Mouse (Mus musculus): Measurements from ENCODE around the gene Ap4e1. TPM values are rescaled to one million over a fixed set of nuclear protein-coding genes. Genes with fewer than 3 reads are reported as not detected.

Ap4e1 gene
- 10.1 and 12.3 TPM in 2 replicates for polyA plus RNA-seq (2014; fragmentation: Nextera tagmentation; extraction: Ambion mirVana)

DNA sequence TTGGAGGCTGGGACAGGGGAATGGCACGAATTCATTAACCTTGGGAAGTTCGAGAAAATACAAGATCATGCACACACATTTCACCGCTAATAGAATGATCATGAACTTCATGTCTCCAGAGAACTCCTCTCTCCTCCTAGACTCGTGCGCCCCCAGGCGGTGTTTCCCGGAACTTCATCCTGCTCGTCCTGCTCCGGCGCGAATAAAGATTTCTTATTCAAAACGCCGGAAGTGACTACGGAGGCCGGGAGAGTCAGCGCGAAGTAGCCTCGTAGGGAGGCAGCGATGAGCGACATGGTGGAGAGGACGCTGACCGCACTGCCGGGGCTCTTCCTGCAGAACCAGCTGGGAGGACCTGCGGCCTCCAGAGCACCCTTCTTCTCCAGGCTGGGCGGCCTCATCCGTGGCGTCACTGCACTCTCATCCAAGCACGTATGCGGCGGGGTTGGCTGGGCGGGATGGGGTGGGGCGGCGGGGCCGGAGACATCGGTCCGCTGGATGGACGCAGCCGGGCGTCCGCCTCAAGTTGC is at the start of gene Ap4e1:
Ap4e1 (plus strand) TSS at position 249 of the 530 bp plus-strand sequence.
- under 1% methylated on average over 40 of the region's 40 CpGs for WGBS
- H3K9ac ChIP-seq (ENCODE audit: low read length) = peak within 1 kb of the TSS; percentile 82
- H3K36me3 ChIP-seq (ENCODE audit: control insufficient read depth, insufficient read depth, low read length) = peaks cover 19% of the 10 kb centered on the region
- H3K4me1 ChIP-seq (replicated peaks; ENCODE audit: control insufficient read depth, insufficient read depth, low read length) = peaks cover 6% of the 10 kb centered on the region; the same call in 1 of the 2 replicates
- peak within 1 kb of the TSS; percentile 96 for H3K4me3 ChIP-seq (ENCODE audit: low read depth, low read length)
- H3K27ac ChIP-seq (ENCODE audit: low read depth) = peak within 1 kb of the TSS; percentile 59; the same call in 1 of the 2 replicates
- ATAC-seq (replicated peaks; ENCODE audit: low FRiP score, low TSS enrichment, low read depth) (peak; percentile 90), DNase-seq (ENCODE audit: low spot score) (peak; percentile 100)
- no peaks in the 10 kb centered on the region for H3K9me3 ChIP-seq (ENCODE audit: control insufficient read depth, low read length)
- peak within 1 kb of the TSS; percentile 68 for H3K4me2 ChIP-seq (ENCODE audit: low read length)
- H3K27me3 ChIP-seq (replicated peaks; ENCODE audit: control insufficient read depth, insufficient read depth, low read length) = no peaks in the 10 kb centered on the region

DNA sequence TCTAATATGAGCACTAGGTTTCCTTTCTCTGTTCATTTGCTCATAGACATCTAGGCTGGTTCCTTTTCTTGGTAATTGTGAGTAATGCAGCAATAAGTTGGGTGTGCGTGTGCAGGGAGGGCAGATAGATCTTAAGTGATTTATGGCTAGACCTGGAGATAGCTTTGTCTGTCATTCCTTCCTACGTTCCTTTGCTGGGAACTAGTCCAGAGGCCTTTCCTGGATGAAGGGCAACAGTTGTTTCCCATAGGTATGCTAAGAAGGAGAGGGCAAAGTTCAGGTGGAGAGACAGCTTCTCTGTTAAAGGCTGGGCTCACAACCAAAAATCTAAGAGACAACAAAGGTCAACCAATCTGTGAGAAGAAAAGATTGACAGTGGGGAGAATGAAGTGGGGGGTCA is 46.8 kb upstream of the Ap4e1 start:
- H3K27me3 ChIP-seq (replicated peaks; ENCODE audit: control insufficient read depth, insufficient read depth, low read length) = no peaks in the 10 kb centered on the region
- ATAC-seq (replicated peaks; ENCODE audit: low FRiP score, low TSS enrichment, low read depth) = no peak

DNA sequence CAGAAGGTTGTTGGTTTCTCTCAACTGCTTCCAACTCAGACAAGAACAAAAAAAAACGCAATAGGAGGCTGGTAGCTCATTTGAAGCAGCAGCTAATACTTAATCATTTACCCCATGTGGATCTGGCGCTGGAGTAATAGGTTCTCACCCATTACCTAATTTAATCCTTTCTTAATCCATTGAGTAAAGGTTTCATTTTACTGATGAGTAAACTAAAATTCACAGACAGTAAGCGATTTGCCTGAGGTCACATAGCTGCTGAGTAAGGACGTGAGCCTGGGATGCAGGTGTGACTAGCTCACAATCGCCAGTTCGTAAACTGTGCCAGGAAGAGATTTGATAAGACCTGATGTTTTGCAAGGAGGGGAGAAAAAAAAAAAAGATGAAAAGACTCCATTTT is 31.1 kb upstream of the Ap4e1 start:
- H3K9me3 ChIP-seq (ENCODE audit: control insufficient read depth, low read length) = no peaks in the 10 kb centered on the region
- DNase-seq (ENCODE audit: low spot score) (no peak), ATAC-seq (replicated peaks; ENCODE audit: low FRiP score, low TSS enrichment, low read depth) (no peak)
- H3K9ac ChIP-seq (ENCODE audit: low read length) = no peak overlapping the region
- no peak overlapping the region for H3K27ac ChIP-seq (ENCODE audit: low read depth)
- no peaks in the 10 kb centered on the region for H3K36me3 ChIP-seq (ENCODE audit: control insufficient read depth, insufficient read depth, low read length)
- H3K4me1 ChIP-seq (replicated peaks; ENCODE audit: control insufficient read depth, insufficient read depth, low read length) = no peaks in the 10 kb centered on the region
- no peak overlapping the region for H3K4me3 ChIP-seq (ENCODE audit: low read depth, low read length)
- H3K27me3 ChIP-seq (replicated peaks; ENCODE audit: control insufficient read depth, insufficient read depth, low read length) = no peaks in the 10 kb centered on the region
- no peak overlapping the region for H3K4me2 ChIP-seq (ENCODE audit: low read length)
- 66% methylated on average over 6 of the region's 6 CpGs for WGBS

More for the DNA sequence above, 46.8 kb upstream of the Ap4e1 start:
- Histone ChIP-seq H3K9ac (ENCODE audit: low read length) (no peak overlapping the region), H3K27ac (ENCODE audit: low read depth) (no peak overlapping the region), H3K36me3 (ENCODE audit: control insufficient read depth, insufficient read depth, low read length) (no peaks in the 10 kb centered on the region), H3K4me3 (ENCODE audit: low read depth, low read length) (no peak overlapping the region), H3K9me3 (ENCODE audit: control insufficient read depth, low read length) (no peaks in the 10 kb centered on the region), H3K4me2 (ENCODE audit: low read length) (no peak overlapping the region), H3K4me1 (replicated peaks; ENCODE audit: control insufficient read depth, insufficient read depth, low read length) (no peaks in the 10 kb centered on the region)
- no peak for DNase-seq (ENCODE audit: low spot score)
- WGBS = 45% methylated on average over 2 of the region's 2 CpGs

DNA sequence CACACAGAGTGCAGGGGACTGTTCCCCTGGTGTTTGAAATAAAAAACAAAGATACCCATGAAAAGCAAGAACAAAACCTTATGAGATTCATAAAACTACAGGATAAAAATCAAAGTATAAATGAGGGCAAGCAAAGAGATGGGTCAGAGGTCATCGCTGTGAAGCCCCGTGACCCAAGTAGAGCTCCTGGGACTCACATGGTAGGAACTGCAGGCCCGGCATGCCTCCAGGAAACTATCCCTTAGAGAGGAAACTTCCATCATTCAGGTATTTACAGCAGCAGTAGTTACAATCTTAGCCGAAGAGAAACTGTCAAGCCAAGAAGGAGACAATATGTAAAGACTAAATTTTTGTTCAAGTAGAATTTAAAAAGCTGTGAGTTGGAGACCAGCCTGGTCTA is 25.3 kb upstream of the Ap4e1 start:
- DNase-seq (ENCODE audit: low spot score) (no peak), ATAC-seq (replicated peaks; ENCODE audit: low FRiP score, low TSS enrichment, low read depth) (no peak)
- Histone ChIP-seq H3K27ac (ENCODE audit: low read depth) (no peak overlapping the region), H3K9ac (ENCODE audit: low read length) (no peak overlapping the region), H3K4me1 (replicated peaks; ENCODE audit: control insufficient read depth, insufficient read depth, low read length) (no peaks in the 10 kb centered on the region), H3K4me2 (ENCODE audit: low read length) (no peak overlapping the region), H3K9me3 (ENCODE audit: control insufficient read depth, low read length) (no peaks in the 10 kb centered on the region), H3K36me3 (ENCODE audit: control insufficient read depth, insufficient read depth, low read length) (no peaks in the 10 kb centered on the region), H3K4me3 (ENCODE audit: low read depth, low read length) (no peak overlapping the region), H3K27me3 (replicated peaks; ENCODE audit: control insufficient read depth, insufficient read depth, low read length) (no peaks in the 10 kb centered on the region)
- 67% methylated on average over 4 of the region's 4 CpGs for WGBS

DNA sequence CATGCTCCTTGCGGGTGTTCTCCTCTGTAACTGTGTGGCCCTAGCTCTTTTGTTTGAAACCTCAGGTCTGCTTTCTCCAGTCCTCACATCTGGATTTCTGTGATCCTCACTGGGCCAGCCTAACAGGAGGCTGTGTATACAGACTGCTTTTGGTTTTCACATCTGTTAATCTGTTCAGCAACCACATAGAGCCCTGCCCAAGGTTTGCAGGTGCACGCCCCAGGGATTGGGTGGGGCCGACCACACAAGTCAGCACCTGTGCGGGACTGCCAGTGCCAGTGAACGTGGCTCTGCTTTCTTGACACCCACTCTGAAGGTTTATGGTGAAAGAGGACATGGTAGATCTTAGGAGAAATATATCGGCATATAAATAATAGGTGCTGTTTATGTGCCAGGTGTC is 18.6 kb upstream of the Ap4e1 start:
- ATAC-seq (replicated peaks; ENCODE audit: low FRiP score, low TSS enrichment, low read depth) (no peak), DNase-seq (ENCODE audit: low spot score) (peak; percentile 44)
- Histone ChIP-seq H3K4me3 (ENCODE audit: low read depth, low read length) (no peak overlapping the region), H3K4me1 (replicated peaks; ENCODE audit: control insufficient read depth, insufficient read depth, low read length) (peaks cover 9% of the 10 kb centered on the region; the same call in 1 of the 2 replicates), H3K27ac (ENCODE audit: low read depth) (no peak overlapping the region), H3K9me3 (ENCODE audit: control insufficient read depth, low read length) (no peaks in the 10 kb centered on the region), H3K9ac (ENCODE audit: low read length) (no peak overlapping the region), H3K4me2 (ENCODE audit: low read length) (no peak overlapping the region), H3K36me3 (ENCODE audit: control insufficient read depth, insufficient read depth, low read length) (no peaks in the 10 kb centered on the region), H3K27me3 (replicated peaks; ENCODE audit: control insufficient read depth, insufficient read depth, low read length) (no peaks in the 10 kb centered on the region)
- 83% methylated on average over 6 of the region's 6 CpGs for WGBS

DNA sequence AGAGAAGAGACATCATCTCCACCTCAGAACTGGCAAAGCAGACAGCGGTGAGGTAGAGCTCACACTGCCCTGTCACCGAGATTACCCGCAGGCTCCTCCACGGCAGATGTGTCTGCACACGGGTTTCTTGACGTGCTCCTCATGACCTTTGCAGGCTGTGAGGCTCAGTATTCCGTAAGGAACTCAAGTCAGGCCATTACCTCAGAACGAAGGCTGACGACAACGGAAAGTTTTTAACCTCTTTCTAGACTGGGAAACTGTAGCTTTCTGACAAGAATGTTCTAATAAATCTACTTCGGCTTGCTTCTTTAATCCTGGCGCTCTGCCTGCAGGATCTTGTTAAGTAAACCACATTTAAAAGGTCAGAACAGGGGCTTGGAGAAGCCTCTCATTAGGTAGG is 15.8 kb upstream of the Ap4e1 start:
- Histone ChIP-seq H3K4me1 (replicated peaks; ENCODE audit: control insufficient read depth, insufficient read depth, low read length) (peaks cover 9% of the 10 kb centered on the region; the same call in 1 of the 2 replicates), H3K27ac (ENCODE audit: low read depth) (no peak overlapping the region), H3K4me2 (ENCODE audit: low read length) (no peak overlapping the region), H3K27me3 (replicated peaks; ENCODE audit: control insufficient read depth, insufficient read depth, low read length) (no peaks in the 10 kb centered on the region), H3K9me3 (ENCODE audit: control insufficient read depth, low read length) (no peaks in the 10 kb centered on the region), H3K9ac (ENCODE audit: low read length) (no peak overlapping the region), H3K4me3 (ENCODE audit: low read depth, low read length) (no peak overlapping the region), H3K36me3 (ENCODE audit: control insufficient read depth, insufficient read depth, low read length) (no peaks in the 10 kb centered on the region)
- ATAC-seq (replicated peaks; ENCODE audit: low FRiP score, low TSS enrichment, low read depth) (no peak), DNase-seq (ENCODE audit: low spot score) (no peak)
- WGBS = 35% methylated on average over 12 of the region's 12 CpGs

DNA sequence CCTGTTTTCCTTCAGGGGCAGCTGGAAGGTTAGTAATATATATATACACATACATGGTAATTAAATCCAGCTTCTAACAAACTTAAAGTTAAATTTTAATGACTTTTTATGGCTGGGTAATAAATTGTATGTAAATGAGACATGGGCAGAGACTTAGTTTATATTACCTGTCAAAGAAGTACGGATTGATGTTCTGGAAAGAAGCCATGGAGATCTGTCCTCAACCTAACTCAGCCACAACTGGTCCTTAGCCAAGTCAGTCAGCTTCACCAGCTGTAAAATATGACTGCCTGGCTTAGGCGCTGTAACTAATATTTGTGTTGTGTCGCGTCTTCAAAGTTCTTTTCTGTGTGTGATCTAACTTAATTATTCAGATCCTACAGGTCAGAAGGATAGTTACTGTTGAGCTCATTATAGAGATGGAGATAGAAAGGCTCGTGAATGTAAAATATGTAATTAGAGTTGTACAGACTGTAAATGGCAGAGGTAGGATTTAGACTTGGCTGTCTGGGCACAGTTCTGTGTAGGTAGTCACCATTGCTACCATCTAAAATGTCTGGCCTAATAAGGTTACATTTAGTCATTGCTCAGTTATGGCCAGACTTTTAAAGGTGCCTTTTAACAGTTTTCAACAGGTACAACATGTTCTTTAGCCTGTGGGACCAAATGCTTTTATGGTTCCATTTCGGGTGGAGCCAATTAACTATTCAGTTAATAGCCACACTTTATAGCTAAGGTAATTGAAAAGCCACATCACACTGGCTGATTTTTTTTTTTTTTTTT is 13.9 kb upstream of the Ap4e1 start:
- Histone ChIP-seq H3K4me3 (ENCODE audit: low read depth, low read length) (no peak overlapping the region), H3K27me3 (replicated peaks; ENCODE audit: control insufficient read depth, insufficient read depth, low read length) (no peaks in the 10 kb centered on the region), H3K27ac (ENCODE audit: low read depth) (no peak overlapping the region), H3K9me3 (ENCODE audit: control insufficient read depth, low read length) (no peaks in the 10 kb centered on the region), H3K4me2 (ENCODE audit: low read length) (no peak overlapping the region), H3K36me3 (ENCODE audit: control insufficient read depth, insufficient read depth, low read length) (no peaks in the 10 kb centered on the region), H3K4me1 (replicated peaks; ENCODE audit: control insufficient read depth, insufficient read depth, low read length) (peaks cover 9% of the 10 kb centered on the region; the same call in 1 of the 2 replicates), H3K9ac (ENCODE audit: low read length) (no peak overlapping the region)
- no peak for DNase-seq (ENCODE audit: low spot score)
- WGBS = 52% methylated on average over 6 of the region's 6 CpGs
- no peak for ATAC-seq (replicated peaks; ENCODE audit: low FRiP score, low TSS enrichment, low read depth)

DNA sequence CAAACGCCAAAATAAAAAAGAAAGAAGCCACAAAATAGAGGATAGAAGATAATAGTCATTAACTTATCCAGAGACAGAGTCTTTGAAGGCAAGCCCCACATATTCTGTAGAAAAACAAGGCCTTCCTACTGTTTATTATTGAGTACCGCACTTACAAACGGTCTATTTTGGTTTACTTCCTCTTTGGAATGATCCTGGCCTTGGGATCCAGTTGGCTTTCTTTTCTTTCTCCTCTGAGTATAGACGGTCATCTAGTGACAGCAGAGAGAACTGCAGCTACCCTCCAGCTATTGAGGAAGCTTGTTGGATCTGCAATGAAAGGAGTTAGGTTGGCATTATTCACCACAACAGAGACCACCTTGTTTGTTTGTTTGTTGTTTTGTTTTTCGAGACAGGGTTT is 11.8 kb upstream of the Ap4e1 start:
- Histone ChIP-seq H3K27me3 (replicated peaks; ENCODE audit: control insufficient read depth, insufficient read depth, low read length) (no peaks in the 10 kb centered on the region), H3K36me3 (ENCODE audit: control insufficient read depth, insufficient read depth, low read length) (no peaks in the 10 kb centered on the region), H3K9ac (ENCODE audit: low read length) (no peak overlapping the region), H3K4me3 (ENCODE audit: low read depth, low read length) (no peak overlapping the region), H3K4me1 (replicated peaks; ENCODE audit: control insufficient read depth, insufficient read depth, low read length) (peaks cover 9% of the 10 kb centered on the region; the same call in 1 of the 2 replicates), H3K27ac (ENCODE audit: low read depth) (no peak overlapping the region), H3K9me3 (ENCODE audit: control insufficient read depth, low read length) (no peaks in the 10 kb centered on the region), H3K4me2 (ENCODE audit: low read length) (no peak overlapping the region; the same call in 1 of the 2 replicates)
- 19% methylated on average over 5 of the region's 5 CpGs for WGBS
- ATAC-seq (replicated peaks; ENCODE audit: low FRiP score, low TSS enrichment, low read depth) = 0 out of 2 replicates have a peak, but pooled peaks have one; percentile 41
- no peak for DNase-seq (ENCODE audit: low spot score)
